Mouse (Mus musculus) retina, postnatal 7 days (tissue): ENCODE results near the gene Adamtsl3.

Experiments
- DNase-seq: peaks from one replicate; pipeline ENCODE4 v3.0.0-alpha.2; 2012; ENCODE audit warnings: low read depth, low spot score

The Adamtsl3 gene

GRCm38 (mm10) chr7:82335211-82336121, at the start of gene Adamtsl3:
Gene Adamtsl3 (plus strand): TSS chr7:82335694.
- DNase-seq, result no peak

DNA sequence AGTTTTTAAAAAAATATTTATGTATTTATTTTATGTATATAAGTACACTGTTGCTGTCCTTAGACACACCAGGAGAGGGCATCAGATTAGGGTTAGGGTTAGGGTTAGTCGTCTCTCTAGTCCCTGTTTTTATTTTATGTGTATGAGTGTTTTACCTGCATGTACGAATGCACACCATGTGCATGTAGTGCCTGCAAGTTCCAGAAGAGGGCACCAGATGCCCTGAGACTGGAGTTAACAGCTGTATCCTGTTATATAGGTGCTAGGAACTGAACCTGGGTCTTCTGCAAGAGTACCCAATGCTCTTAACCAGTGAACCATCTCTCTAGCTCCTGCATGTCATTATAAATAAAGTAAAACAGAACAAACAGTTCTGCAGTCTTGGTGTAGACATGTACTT, 48.3 kb upstream of the Adamtsl3 start:
- no peak for DNase-seq

GRCm38 (mm10) chr7:82293441-82293840, 42.1 kb upstream of the Adamtsl3 start:
- no peak for DNase-seq

GRCm38 (mm10) chr7:82294083-82294482, 41.4 kb upstream of the Adamtsl3 start:
- no peak for DNase-seq

GRCm38 (mm10) chr7:82294611-82295010, 40.9 kb upstream of the Adamtsl3 start:
- DNase-seq, result no peak

DNA sequence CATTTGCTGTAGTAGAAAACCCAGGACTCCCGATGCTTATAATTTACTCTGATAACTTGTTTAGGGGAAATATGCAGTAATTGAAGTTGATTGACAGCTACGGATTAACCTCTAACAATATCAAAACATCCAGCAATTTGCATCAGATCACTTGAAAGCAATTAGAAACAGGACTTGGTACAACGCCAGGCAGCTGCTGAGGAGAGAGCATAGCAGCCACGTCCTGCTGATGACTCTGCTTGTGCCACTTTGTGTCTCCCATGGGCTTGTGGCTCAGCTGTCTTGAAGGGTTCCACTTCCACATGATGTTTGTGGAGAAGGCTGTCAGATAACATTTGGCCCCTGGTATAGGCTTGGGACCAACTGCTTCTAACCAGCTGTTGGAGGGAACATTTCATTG, 27.1 kb upstream of the Adamtsl3 start:
- no peak for DNase-seq

DNA sequence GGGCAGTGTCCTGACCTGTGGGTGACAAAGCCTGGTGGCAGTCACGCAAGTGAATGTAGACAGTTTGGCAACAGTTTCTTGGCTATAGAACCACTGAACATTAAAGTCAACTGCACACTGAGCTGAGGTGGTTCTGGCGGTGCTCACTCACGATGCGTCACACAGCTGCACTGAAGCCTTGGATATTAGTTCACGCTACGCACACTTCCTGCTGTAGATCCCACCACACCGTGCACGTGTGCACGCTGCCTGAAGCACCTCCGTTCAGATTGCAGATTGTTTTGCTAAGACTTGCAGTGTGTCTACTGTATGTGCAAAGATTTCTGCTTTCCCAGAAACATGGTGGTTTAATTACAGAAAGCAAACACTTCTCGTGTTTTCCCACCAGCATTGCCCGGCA, 17.0 kb upstream of the Adamtsl3 start:
- DNase-seq, result no peak

DNA sequence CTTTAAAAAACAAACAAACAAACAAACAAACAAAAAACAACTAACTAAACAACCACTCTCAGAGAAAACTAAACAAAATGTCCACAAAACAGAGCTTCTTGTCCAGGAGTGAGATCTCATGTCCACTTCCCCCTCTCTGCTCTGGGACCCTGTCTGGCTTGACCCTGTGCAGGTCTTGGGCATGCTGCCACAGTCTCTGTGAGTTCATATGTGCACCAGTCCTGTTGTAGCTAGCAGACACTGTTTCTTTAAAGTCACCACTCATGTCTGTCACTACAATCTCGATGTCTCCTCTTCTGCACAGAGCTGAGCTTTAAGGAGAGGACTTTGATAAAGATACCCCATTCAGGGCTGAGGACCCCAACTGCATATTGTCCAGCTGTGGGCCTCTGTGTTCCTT, 8.9 kb upstream of the Adamtsl3 start:
- DNase-seq, result no peak

- DNase-seq, result no peak
Measured at GRCm38 (mm10) chr7:82327201-82327600, 8.3 kb upstream of the Adamtsl3 start.

DNA sequence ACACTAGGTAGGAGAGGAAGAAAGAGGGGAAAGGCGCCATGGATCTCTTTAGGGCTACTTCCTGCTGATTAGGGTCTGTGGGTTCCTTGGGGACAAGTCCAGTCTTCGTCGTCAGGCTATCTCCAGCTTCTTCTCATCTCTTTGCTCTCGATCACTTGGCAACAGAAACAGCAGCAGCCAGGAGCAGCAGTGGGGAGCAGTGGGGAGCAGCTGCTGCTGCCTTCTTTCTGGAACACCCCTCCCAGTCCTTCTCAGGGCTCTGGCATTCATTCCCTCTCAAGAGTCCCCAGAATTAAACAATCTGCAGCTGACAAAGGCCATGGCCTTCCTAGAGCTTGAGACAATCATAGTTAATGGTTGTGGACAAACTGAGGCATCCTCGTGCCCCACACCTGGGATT, 7.6 kb upstream of the Adamtsl3 start:
- no peak for DNase-seq

GRCm38 (mm10) chr7:82329831-82330230, 5.7 kb upstream of the Adamtsl3 start:
- no peak for DNase-seq

DNA sequence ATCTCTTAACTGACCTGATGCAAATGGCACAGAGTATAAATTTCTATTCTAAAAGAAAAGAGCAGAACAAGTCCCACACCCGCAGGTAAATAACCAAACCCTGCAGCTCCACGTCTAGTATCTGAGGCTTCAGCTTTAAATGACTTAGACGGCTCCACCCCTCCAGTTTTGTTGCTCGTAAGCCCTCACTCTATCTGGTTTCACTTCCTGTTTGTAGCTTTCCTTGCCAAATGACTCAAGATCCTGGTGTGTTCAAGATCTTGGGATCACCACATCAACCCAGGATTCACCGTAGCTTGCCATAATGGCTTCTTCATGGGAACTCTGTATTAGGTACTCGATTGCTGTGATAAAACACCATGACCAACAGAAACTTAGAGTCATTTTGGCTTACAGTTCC, 4.6 kb upstream of the Adamtsl3 start:
- DNase-seq, result no peak

GRCm38 (mm10) chr7:82334000-82334399, 1.5 kb upstream of the Adamtsl3 start:
- no peak for DNase-seq

GRCm38 (mm10) chr7:82336132-82336531, 638 bp downstream of the Adamtsl3 start:
- DNase-seq, result no peak

DNA sequence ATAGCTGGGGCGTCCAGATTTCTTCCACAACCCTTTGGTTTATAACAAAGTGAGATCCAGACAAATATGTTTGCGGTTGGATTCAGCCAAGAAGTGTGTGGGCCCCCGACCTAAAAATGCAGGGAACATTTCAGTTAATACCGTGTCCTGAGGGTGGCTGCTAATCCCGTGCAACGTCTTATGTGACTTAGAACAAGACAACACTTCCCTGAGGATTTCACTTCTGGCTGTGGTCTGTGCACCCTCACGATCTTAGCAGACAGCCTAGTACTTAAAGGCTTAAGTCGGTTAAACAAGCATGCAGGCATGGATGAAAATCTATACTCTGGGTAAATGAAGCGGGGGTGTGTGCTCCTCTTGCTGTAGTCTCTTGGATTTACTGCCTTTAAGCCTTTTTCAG, 2.6 kb downstream of the Adamtsl3 start:
- no peak for DNase-seq

- DNase-seq, result no peak
Measured at GRCm38 (mm10) chr7:82338532-82338931, 3.0 kb downstream of the Adamtsl3 start.

DNA sequence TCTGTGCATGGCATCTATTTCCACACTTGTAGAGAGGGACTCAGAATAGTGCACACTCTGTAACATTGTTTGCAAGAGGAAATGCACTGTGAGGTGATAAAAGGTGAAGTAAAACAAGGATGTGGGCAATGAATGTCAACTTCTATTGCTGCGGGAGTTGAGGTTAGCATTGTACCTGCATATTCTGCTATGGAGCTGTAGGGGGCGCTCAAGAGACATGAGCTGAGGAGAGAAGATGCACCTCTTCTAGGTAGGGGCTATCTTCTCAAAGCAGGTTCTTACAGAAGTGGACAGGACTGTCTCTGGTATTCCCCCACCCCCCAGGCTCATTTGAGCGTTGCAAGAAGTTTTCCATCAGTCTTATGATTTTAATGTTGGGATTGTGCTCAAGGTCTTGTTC, 3.7 kb downstream of the Adamtsl3 start:
- no peak for DNase-seq

DNA sequence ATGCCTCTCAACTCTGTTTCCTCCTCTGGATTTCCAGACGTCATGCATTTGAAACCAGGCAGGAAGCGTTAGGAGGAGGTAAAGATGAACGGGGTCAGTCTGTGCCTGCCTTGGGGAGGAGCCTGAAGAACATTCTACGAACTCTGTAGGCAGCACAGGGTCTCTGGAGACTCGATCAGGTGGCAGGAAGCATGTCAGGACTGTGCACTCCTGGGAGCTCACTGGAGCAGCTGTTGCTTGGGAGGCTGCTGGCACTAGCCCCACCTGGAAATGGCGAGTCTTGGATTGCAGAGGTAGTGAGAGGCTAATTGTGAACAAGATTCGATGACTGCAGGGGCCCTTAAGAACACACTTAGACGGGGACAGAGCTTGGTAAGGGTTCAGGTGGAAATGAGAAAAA, 6.0 kb downstream of the Adamtsl3 start:
- DNase-seq, result no peak

GRCm38 (mm10) chr7:82346706-82347105, 11.2 kb downstream of the Adamtsl3 start:
- no peak for DNase-seq

DNA sequence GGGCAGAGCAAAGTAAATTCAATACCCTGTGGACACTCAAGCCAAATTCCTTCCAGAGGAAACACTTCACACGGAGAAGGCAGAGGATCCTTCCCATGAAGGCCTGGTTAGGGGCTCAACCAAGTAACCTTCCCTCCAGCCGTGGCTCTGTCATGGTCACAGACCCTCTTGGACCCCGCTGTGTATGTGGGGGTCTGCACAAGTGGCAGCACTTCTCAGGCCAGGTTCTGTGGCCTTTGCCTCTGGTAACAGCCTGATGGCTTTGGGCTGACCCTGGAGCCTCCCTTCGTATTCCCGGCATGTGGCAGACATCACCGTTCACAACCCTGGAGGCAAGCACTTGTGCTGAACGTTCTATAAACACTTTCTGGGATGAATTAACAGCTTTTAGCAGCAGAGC, 14.3 kb downstream of the Adamtsl3 start:
- DNase-seq, result no peak

GRCm38 (mm10) chr7:82350421-82350820, 14.9 kb downstream of the Adamtsl3 start:
- no peak for DNase-seq

DNA sequence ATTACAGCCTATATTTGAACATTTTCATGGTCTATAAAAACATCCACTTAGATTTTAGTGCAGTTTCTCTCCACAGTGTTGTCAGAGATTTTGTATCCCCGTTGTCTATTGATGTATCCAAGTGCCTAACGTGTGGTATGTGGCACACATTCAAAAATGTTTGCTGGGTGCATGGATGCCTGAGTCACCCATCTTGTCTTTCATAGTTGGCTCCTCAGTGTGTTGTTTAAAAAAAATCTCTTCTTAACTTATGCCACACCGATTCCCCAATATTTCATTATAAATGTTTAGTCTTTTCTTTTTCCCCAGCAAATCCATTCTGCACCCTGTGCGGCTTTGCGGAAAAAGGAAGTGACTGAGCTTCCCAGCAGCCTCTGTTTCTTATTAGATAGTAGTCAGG, 23.7 kb downstream of the Adamtsl3 start:
- DNase-seq, result no peak

GRCm38 (mm10) chr7:82359674-82360073, 24.2 kb downstream of the Adamtsl3 start:
- no peak for DNase-seq

GRCm38 (mm10) chr7:82360186-82360585, 24.7 kb downstream of the Adamtsl3 start:
- DNase-seq, result no peak
